Mouse (Mus musculus): ENCODE data around the gene Gls. TPM values are rescaled to one million over a fixed set of nuclear protein-coding genes. Genes with fewer than 3 reads are reported as not detected.

Gene Gls
- polyA plus RNA-seq (2015; fragmentation: Nextera tagmentation; extraction: Ambion mirVana) = 20.8 and 21.4 TPM in 2 replicates

- peak within 1 kb of the TSS; percentile 96 for H3K27ac ChIP-seq (replicated peaks)
- no peaks in the 10 kb centered on the region for H3K27me3 ChIP-seq
- no peaks in the 10 kb centered on the region for H3K36me3 ChIP-seq
- WGBS = under 1% methylated on average over 46 of the region's 46 CpGs
- peak within 1 kb of the TSS; percentile 76 for H3K4me2 ChIP-seq (replicated peaks)
- peak within 1 kb of the TSS; percentile 89 for H3K9ac ChIP-seq
- 0 out of 2 replicates have a peak, but pooled peaks cover 2% of the 10 kb centered on the region for H3K4me1 ChIP-seq
- peak within 1 kb of the TSS; percentile 90 for H3K4me3 ChIP-seq (replicated peaks)
- ATAC-seq (ENCODE audit: insufficient number of reproducible peaks, low FRiP score, low TSS enrichment, low read depth) = peak; percentile 100
- H3K9me3 ChIP-seq (replicated peaks) = no peaks in the 10 kb centered on the region
These were observed at the start of gene Gls for GRCm38 (mm10) chr1:52233143-52233713. Gene Gls, minus strand, starts transcription at chr1:52233232.

GRCm38 (mm10) chr1:52279831-52280595 is 47.0 kb upstream of the Gls start:
- no peak overlapping the region for H3K27ac ChIP-seq (replicated peaks)
- H3K4me3 ChIP-seq (replicated peaks) = no peak overlapping the region
- no peak overlapping the region for H3K4me2 ChIP-seq (replicated peaks)
- H3K36me3 ChIP-seq = no peaks in the 10 kb centered on the region
- no peaks in the 10 kb centered on the region for H3K9me3 ChIP-seq (replicated peaks)
- H3K27me3 ChIP-seq = no peaks in the 10 kb centered on the region
- no peaks in the 10 kb centered on the region for H3K4me1 ChIP-seq
- no peak overlapping the region for H3K9ac ChIP-seq
- no peak for ATAC-seq (ENCODE audit: insufficient number of reproducible peaks, low FRiP score, low TSS enrichment, low read depth)
- 54% methylated on average over 7 of the region's 7 CpGs for WGBS

DNA sequence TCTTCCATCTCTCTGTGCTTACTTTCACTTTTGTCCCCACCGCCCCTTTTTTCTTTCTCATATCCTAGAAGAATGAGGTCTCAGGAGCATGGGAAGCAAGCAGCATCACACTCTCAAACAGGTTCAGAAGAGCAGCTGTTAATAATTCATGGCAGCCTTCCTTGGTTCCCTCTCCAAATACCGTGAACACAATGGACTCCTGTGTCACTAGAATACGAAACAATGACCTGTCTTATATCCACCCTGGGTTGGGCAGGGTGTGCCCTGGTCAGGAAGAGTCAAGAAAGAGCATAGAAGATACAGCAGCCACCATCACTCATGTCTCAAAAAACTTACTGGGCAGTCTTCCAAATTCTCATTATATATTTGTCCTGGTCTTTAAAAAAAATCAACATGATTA is 46.3 kb upstream of the Gls start:
- ATAC-seq (ENCODE audit: insufficient number of reproducible peaks, low FRiP score, low TSS enrichment, low read depth) = no peak
- H3K4me2 ChIP-seq (replicated peaks) = no peak overlapping the region
- no peaks in the 10 kb centered on the region for H3K9me3 ChIP-seq (replicated peaks)
- no peak overlapping the region for H3K4me3 ChIP-seq (replicated peaks)
- no peaks in the 10 kb centered on the region for H3K27me3 ChIP-seq
- H3K27ac ChIP-seq (replicated peaks) = no peak overlapping the region
- no peak overlapping the region for H3K9ac ChIP-seq
- H3K4me1 ChIP-seq = no peaks in the 10 kb centered on the region
- 39% methylated on average over 3 of the region's 3 CpGs for whole genome bisulfite sequencing
- H3K36me3 ChIP-seq = no peaks in the 10 kb centered on the region

DNA sequence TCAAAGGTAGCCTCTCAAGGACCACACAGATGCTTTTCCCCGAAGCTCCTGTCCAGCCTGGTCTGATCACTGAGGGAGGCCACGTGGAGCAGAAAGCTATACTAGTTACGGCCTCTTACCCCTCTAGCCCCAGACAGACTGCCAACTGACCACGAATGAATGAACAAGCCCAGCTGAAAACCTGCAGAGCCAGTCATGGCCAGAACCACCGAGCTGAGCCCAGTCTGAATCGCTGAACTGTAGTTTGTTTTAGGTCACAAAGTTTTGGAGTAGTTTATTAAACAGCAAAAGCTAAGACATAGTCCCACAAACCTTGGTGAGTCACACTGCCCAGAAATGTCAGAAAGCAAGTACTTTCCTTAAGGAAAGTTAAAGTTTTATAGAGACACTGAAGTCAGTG is 45.0 kb upstream of the Gls start:
- H3K9ac ChIP-seq = no peak overlapping the region
- WGBS = 66% methylated on average over 6 of the region's 6 CpGs
- ATAC-seq (ENCODE audit: insufficient number of reproducible peaks, low FRiP score, low TSS enrichment, low read depth) = no peak

GRCm38 (mm10) chr1:52274210-52274609 is 41.2 kb upstream of the Gls start:
- H3K9ac ChIP-seq = no peak overlapping the region
- H3K4me2 ChIP-seq (replicated peaks) = no peak overlapping the region
- H3K36me3 ChIP-seq = no peaks in the 10 kb centered on the region
- H3K27me3 ChIP-seq = no peaks in the 10 kb centered on the region
- no peak for ATAC-seq (ENCODE audit: insufficient number of reproducible peaks, low FRiP score, low TSS enrichment, low read depth)
- H3K9me3 ChIP-seq (replicated peaks) = no peaks in the 10 kb centered on the region
- H3K27ac ChIP-seq (replicated peaks) = no peak overlapping the region
- WGBS = 80% methylated on average over 3 of the region's 3 CpGs
- H3K4me1 ChIP-seq = no peaks in the 10 kb centered on the region
- no peak overlapping the region for H3K4me3 ChIP-seq (replicated peaks)

More for the DNA sequence above, 45.0 kb upstream of the Gls start:
- no peaks in the 10 kb centered on the region for H3K4me1 ChIP-seq
- no peak overlapping the region for H3K4me2 ChIP-seq (replicated peaks)
- no peaks in the 10 kb centered on the region for H3K27me3 ChIP-seq
- no peaks in the 10 kb centered on the region for H3K9me3 ChIP-seq (replicated peaks)
- no peak overlapping the region for H3K4me3 ChIP-seq (replicated peaks)
- H3K36me3 ChIP-seq = no peaks in the 10 kb centered on the region
- no peak overlapping the region for H3K27ac ChIP-seq (replicated peaks)

DNA sequence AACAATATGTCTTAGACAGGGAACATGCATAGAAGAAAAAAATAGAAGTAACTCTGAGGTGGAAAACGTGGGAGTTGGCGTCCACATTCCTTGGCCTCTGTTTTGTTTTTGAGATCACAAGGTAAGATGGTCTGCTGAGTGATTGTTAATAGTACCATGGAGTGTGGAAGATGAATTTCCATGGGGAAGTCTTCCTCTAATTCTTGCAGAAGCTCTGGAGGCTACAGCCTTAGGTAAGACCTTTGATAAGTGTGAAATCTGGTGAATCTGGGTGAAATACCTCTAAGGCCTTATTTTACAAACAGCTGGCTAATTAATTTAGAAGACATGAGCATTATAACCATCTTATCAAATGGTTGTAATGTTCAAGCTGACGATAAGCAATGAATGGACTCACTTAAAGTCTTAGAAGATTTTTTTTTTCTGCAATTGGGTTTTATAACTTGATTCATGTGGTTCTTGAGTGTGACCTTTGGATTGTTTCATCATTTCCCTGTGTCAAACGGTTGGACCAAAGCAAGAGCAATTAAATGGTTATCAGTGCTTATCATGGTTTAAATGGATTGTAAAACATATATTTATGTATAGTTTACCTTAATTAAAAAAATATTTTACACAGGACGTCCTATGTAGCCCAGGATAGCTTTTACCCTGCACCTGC is 39.1 kb upstream of the Gls start:
- WGBS = 56% methylated on average over 5 of the region's 5 CpGs
- H3K9ac ChIP-seq = no peak overlapping the region
- H3K4me3 ChIP-seq (replicated peaks) = no peak overlapping the region
- H3K36me3 ChIP-seq = no peaks in the 10 kb centered on the region
- no peaks in the 10 kb centered on the region for H3K27me3 ChIP-seq
- no peak for ATAC-seq (ENCODE audit: insufficient number of reproducible peaks, low FRiP score, low TSS enrichment, low read depth)
- no peaks in the 10 kb centered on the region for H3K4me1 ChIP-seq
- no peak overlapping the region for H3K4me2 ChIP-seq (replicated peaks)
- H3K9me3 ChIP-seq (replicated peaks) = no peaks in the 10 kb centered on the region
- no peak overlapping the region for H3K27ac ChIP-seq (replicated peaks)

- ATAC-seq (ENCODE audit: insufficient number of reproducible peaks, low FRiP score, low TSS enrichment, low read depth) = no peak
- Histone ChIP-seq H3K4me3 (replicated peaks) (no peak overlapping the region), H3K36me3 (no peaks in the 10 kb centered on the region), H3K4me1 (no peaks in the 10 kb centered on the region), H3K4me2 (replicated peaks) (no peak overlapping the region), H3K27ac (replicated peaks) (no peak overlapping the region), H3K9me3 (replicated peaks) (no peaks in the 10 kb centered on the region), H3K9ac (no peak overlapping the region), H3K27me3 (no peaks in the 10 kb centered on the region)
- 62% methylated on average over 9 of the region's 9 CpGs for WGBS
These were observed 37.3 kb upstream of the Gls start for GRCm38 (mm10) chr1:52270354-52270753.

GRCm38 (mm10) chr1:52269596-52269995 is 36.6 kb upstream of the Gls start:
- Histone ChIP-seq H3K4me2 (replicated peaks) (no peak overlapping the region), H3K9me3 (replicated peaks) (no peaks in the 10 kb centered on the region), H3K4me3 (replicated peaks) (no peak overlapping the region), H3K36me3 (no peaks in the 10 kb centered on the region), H3K27me3 (no peaks in the 10 kb centered on the region), H3K9ac (no peak overlapping the region), H3K4me1 (no peaks in the 10 kb centered on the region), H3K27ac (replicated peaks) (no peak overlapping the region)
- no peak for ATAC-seq (ENCODE audit: insufficient number of reproducible peaks, low FRiP score, low TSS enrichment, low read depth)
- 46% methylated on average over 4 of the region's 4 CpGs for WGBS

DNA sequence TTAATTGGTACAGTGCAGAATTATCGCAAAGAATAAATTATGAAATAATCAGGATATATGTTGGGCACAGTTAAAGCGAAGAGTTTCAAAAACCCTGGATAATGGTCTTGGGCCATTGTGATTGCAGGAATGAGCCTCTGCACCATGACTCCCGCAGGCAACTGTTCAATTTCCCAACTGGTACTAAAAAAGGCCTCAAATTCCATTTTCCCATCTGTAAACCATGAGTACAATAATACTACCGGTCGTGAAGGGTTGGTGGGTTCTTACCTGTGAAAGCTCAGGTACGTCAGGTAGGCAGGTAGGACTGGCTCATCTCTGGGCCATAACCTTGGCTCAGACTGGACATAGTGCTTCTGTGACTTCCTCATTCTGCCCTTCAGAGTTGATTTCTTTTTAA is 35.0 kb upstream of the Gls start:
- H3K4me1 ChIP-seq = no peaks in the 10 kb centered on the region
- no peak for ATAC-seq (ENCODE audit: insufficient number of reproducible peaks, low FRiP score, low TSS enrichment, low read depth)
- 91% methylated on average over 6 of the region's 6 CpGs for WGBS
- H3K36me3 ChIP-seq = no peaks in the 10 kb centered on the region
- no peaks in the 10 kb centered on the region for H3K9me3 ChIP-seq (replicated peaks)
- H3K27ac ChIP-seq (replicated peaks) = no peak overlapping the region
- no peak overlapping the region for H3K9ac ChIP-seq
- H3K4me2 ChIP-seq (replicated peaks) = no peak overlapping the region
- H3K27me3 ChIP-seq = no peaks in the 10 kb centered on the region
- H3K4me3 ChIP-seq (replicated peaks) = no peak overlapping the region

- H3K27ac ChIP-seq (replicated peaks) = no peak overlapping the region
- H3K4me2 ChIP-seq (replicated peaks) = no peak overlapping the region
- no peak for ATAC-seq (ENCODE audit: insufficient number of reproducible peaks, low FRiP score, low TSS enrichment, low read depth)
- no peak overlapping the region for H3K9ac ChIP-seq
- no peaks in the 10 kb centered on the region for H3K36me3 ChIP-seq
- no peaks in the 10 kb centered on the region for H3K27me3 ChIP-seq
- no peaks in the 10 kb centered on the region for H3K9me3 ChIP-seq (replicated peaks)
- H3K4me3 ChIP-seq (replicated peaks) = no peak overlapping the region
- WGBS = 52% methylated on average over 3 of the region's 3 CpGs
- H3K4me1 ChIP-seq = no peaks in the 10 kb centered on the region
These were observed 34.6 kb upstream of the Gls start for GRCm38 (mm10) chr1:52267606-52268005.

GRCm38 (mm10) chr1:52265886-52266516 is 33.0 kb upstream of the Gls start:
- Histone ChIP-seq H3K36me3 (no peaks in the 10 kb centered on the region), H3K4me2 (replicated peaks) (no peak overlapping the region), H3K9ac (no peak overlapping the region), H3K27me3 (no peaks in the 10 kb centered on the region), H3K27ac (replicated peaks) (no peak overlapping the region), H3K9me3 (replicated peaks) (no peaks in the 10 kb centered on the region), H3K4me3 (replicated peaks) (no peak overlapping the region), H3K4me1 (no peaks in the 10 kb centered on the region)
- ATAC-seq (ENCODE audit: insufficient number of reproducible peaks, low FRiP score, low TSS enrichment, low read depth) = no peak
- WGBS = 44% methylated on average over 3 of the region's 3 CpGs
